Mouse (Mus musculus) WW6 (cell line): ENCODE data around the gene Klhl8.

Experiments used
- DNase-seq: peaks from one replicate; pipeline ENCODE4 v3.0.0-alpha.2; 2013; ENCODE audit warnings: low read depth, low spot score

Gene Klhl8

GRCm38 (mm10) chr5:103916595-103917356 lies 5.7 kb upstream of the Klhl8 start:
- no peak for DNase-seq

GRCm38 (mm10) chr5:103914335-103915226 lies 3.5 kb upstream of the Klhl8 start:
- DNase-seq = no peak

- no peak for DNase-seq
Observed at GRCm38 (mm10) chr5:103913150-103913549, 2.1 kb upstream of the Klhl8 start.

- no peak for DNase-seq
Observed at GRCm38 (mm10) chr5:103911555-103911954, 496 bp upstream of the Klhl8 start.

GRCm38 (mm10) chr5:103910156-103910555 lies 903 bp downstream of the Klhl8 start:
- DNase-seq = no peak

- DNase-seq = no peak
Observed at GRCm38 (mm10) chr5:103909466-103909865, 1.6 kb downstream of the Klhl8 start.

GRCm38 (mm10) chr5:103908851-103909250 lies 2.2 kb downstream of the Klhl8 start:
- DNase-seq = no peak

GRCm38 (mm10) chr5:103907844-103908243 lies 3.2 kb downstream of the Klhl8 start:
- DNase-seq = no peak

- no peak for DNase-seq
Observed at GRCm38 (mm10) chr5:103906173-103906572, 4.9 kb downstream of the Klhl8 start.

GRCm38 (mm10) chr5:103898310-103898709 lies 12.7 kb downstream of the Klhl8 start:
- no peak for DNase-seq

- DNase-seq = no peak
Observed at GRCm38 (mm10) chr5:103889766-103890165, 21.3 kb downstream of the Klhl8 start.

- no peak for DNase-seq
Observed at GRCm38 (mm10) chr5:103863759-103864158, 47.3 kb downstream of the Klhl8 start.

- DNase-seq = no peak
Observed at GRCm38 (mm10) chr5:103860622-103861021, 50.4 kb downstream of the Klhl8 start.

GRCm38 (mm10) chr5:103857151-103857550 lies 53.9 kb downstream of the Klhl8 start:
- no peak for DNase-seq

GRCm38 (mm10) chr5:103856286-103857009 lies 54.6 kb downstream of the Klhl8 start:
- DNase-seq = peak; percentile 28

- DNase-seq = peak; percentile 22
Observed at GRCm38 (mm10) chr5:103855483-103856211, 55.4 kb downstream of the Klhl8 start.

- no peak for DNase-seq
Observed at GRCm38 (mm10) chr5:103854807-103855194, 56.3 kb downstream of the Klhl8 start.

GRCm38 (mm10) chr5:103854041-103854806 lies 56.8 kb downstream of the Klhl8 start:
- no peak for DNase-seq

GRCm38 (mm10) chr5:103852756-103853549 lies 58.1 kb downstream of the Klhl8 start:
- no peak for DNase-seq

GRCm38 (mm10) chr5:103848546-103848945 lies 62.5 kb downstream of the Klhl8 start:
- no peak for DNase-seq
